Mouse (Mus musculus) brain, embryonic 14.5 days (tissue): ENCODE measurements around the gene Kiz.

Source experiments
- CTCF ChIP-seq: fragments of 200-500 bp; IDR thresholded peaks from 2 replicates; pipeline ENCODE4 v1.5.1; 2012; ENCODE audit warnings: inconsistent platforms, mild to moderate bottlenecking, moderate library complexity, borderline replicate concordance; ENCODE audit not compliant: insufficient read depth, insufficient read length; ENCODE audit errors: extremely low read depth
- POLR2A ChIP-seq: fragments of 200-500 bp; IDR thresholded peaks from 2 replicates; pipeline ENCODE4 v1.6.1; 2012; ENCODE audit warnings: mild to moderate bottlenecking, inconsistent platforms, borderline replicate concordance; ENCODE audit not compliant: poor library complexity, insufficient read depth, insufficient read length, severe bottlenecking; ENCODE audit errors: extremely low read depth

DNA sequence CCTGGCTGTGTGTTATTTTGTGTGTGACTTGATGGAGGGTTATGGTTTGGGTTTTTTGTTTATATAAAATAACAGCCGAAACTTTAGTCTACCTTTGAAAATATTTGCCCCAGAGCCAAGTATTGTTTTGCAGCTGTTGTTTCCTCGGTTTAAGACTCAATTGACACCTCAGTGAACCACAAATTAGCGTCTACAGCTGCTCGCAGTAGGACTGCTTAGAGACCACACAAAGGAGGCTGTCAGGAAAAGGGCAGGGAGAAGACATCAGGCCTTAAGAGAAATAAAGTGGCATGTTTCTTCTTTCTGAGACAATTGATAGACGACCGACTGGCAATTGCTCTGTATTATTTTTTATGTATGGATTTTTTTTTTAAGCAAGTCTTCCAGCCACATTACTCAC, 100.7 kb downstream of the Kiz start:
- no peak for TF ChIP-seq POLR2A
- no peak for TF ChIP-seq CTCF
